Mouse (Mus musculus) bone marrow macrophage, adult 2 months (primary cell): ENCODE data around the gene Taok1.

Experiments
- CTCF ChIP-seq: IDR thresholded peaks from 2 replicates; pipeline ENCODE4 v1.5.1; 2012; ENCODE audit warnings: low read depth, mild to moderate bottlenecking, low read length, moderate library complexity
- POLR2A ChIP-seq: IDR thresholded peaks from 2 replicates; pipeline ENCODE4 v1.6.1; 2012; ENCODE audit warnings: mild to moderate bottlenecking, low read depth, low read length, borderline replicate concordance

- no peak for TF ChIP-seq CTCF
- no peak for TF ChIP-seq POLR2A
Observed at GRCm38 (mm10) chr11:77483043-77483442, 124.6 kb downstream of the Taok1 start.
